Mouse (Mus musculus) C2C12 (cell line): ENCODE results near the gene Srrm3.
A peak's percentile ranks its signal among the peaks of the same experiment; 100 is the strongest.

Source experiments
- CEBPB ChIP-seq: IDR thresholded peaks from one replicate; pipeline ENCODE4 v1.6.1; 2011; ENCODE audit warnings: low read depth, mild to moderate bottlenecking, control low read depth, moderate library complexity
- CTCF ChIP-seq: IDR thresholded peaks from one replicate; pipeline ENCODE4 v1.5.1; 2011; ENCODE audit not compliant: control insufficient read depth, insufficient read depth, insufficient read length
- MAX ChIP-seq: IDR thresholded peaks from one replicate; pipeline ENCODE4 v1.6.1; 2011; ENCODE audit warnings: mild to moderate bottlenecking, control low read depth
- USF1 ChIP-seq: IDR thresholded peaks from one replicate; pipeline ENCODE4 v1.6.1; 2011; ENCODE audit warnings: low read depth, mild to moderate bottlenecking, control low read depth, moderate library complexity

GRCm38 (mm10) chr5:135898028-135898427, 91.3 kb downstream of the Srrm3 start:
- TF ChIP-seq CTCF (peak; percentile 44), MAX (no peak), USF1 (no peak), CEBPB (no peak)
